16 mouse cellular contexts compared by ENCODE assay signal in the genomic region with DNA sequence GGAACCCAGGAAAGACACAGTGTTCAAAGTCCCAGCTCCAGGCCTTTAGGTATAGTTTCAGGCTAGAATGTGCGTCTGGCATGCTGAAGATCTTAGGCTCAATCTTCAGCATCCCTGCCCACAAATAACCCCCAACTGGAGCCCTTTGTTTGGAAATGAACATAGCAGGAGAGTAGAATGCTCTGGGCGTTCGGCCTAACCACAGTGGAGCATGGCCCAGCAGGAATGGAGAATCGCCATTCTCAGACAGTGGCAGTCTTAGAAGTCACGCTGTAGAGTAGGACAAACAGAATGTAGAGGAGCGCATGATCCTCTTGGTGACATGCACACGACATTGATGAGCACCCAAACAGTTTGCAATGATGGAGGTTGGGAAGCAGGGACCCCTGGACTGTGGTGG. TPM values are rescaled to one million over a fixed set of nuclear protein-coding genes. Genes with fewer than 3 reads are reported as not detected.
"Had no signal": no experiment of that assay in that cellular context is flagged by ENCODE, and none has a peak within 500 bp of the region (broad histone marks: within the 10 kb centered on the region; RNA-seq: fewer than 3 reads in every experiment).

No protein-coding gene starts in this region.

- H3K27ac ChIP-seq: limb, embryonic 13.5 days; liver, embryonic 14.5 days; midbrain, embryonic 13.5 days; neural tube, embryonic 15.5 days; stomach, postnatal 0 days had no signal

- DNase-seq: kidney, postnatal 14 days; lung, adult 18-20 months; thymus, postnatal 4 days had no signal

- H3K4me3 ChIP-seq: limb, embryonic 13.5 days; midbrain, embryonic 13.5 days; myocyte; neural tube, embryonic 15.5 days had no signal

- H3K9ac ChIP-seq: limb, embryonic 13.5 days; liver, embryonic 14.5 days; midbrain, embryonic 13.5 days; neural tube, embryonic 15.5 days had no signal

- H3K36me3 ChIP-seq: limb, embryonic 13.5 days; midbrain, embryonic 13.5 days; neural tube, embryonic 15.5 days had no signal

- ATAC-seq: midbrain, embryonic 13.5 days had no signal

- H3K4me2 ChIP-seq: limb, embryonic 13.5 days; midbrain, embryonic 13.5 days; neural tube, embryonic 15.5 days had no signal

- H3K9me3 ChIP-seq: limb, embryonic 13.5 days; midbrain, embryonic 13.5 days; neural tube, embryonic 15.5 days had no signal

RNA-seq across cellular contexts. Expression of a gene that starts 5.5 kb away (rescaled TPM):
- total RNA-seq: liver, adult 2 months; megakaryocyte-erythroid progenitor cell, adult 5-6 weeks had no signal
- polyA plus RNA-seq: limb, embryonic 13.5 days; liver, adult 2 months; lung, embryonic 16.5 days; myocyte had no signal

RNA-seq across cellular contexts. Expression of a gene that starts 11.2 kb away (rescaled TPM):
- total RNA-seq: liver, adult 2 months; megakaryocyte-erythroid progenitor cell, adult 5-6 weeks had no signal
- polyA plus RNA-seq: liver, adult 2 months had no signal

RNA-seq across cellular contexts. Expression of a gene that starts 22.9 kb away (rescaled TPM):
- total RNA-seq: layer of hippocampus, postnatal 36 days; left cerebral cortex, postnatal 4 days; liver, adult 2 months; megakaryocyte-erythroid progenitor cell, adult 5-6 weeks had no signal
- polyA plus RNA-seq: large intestine, adult 2 months; limb, embryonic 13.5 days; liver, adult 2 months; liver, embryonic 14.5 days; lung, embryonic 16.5 days; midbrain, embryonic 13.5 days; myocyte; neural tube, embryonic 11.5 days; neural tube, embryonic 15.5 days; stomach, postnatal 0 days had no signal

RNA-seq across cellular contexts. Expression of a gene that starts 28.3 kb away (rescaled TPM):
- total RNA-seq: megakaryocyte-erythroid progenitor cell, adult 5-6 weeks had no signal

RNA-seq across cellular contexts. Expression of a gene that starts 59.6 kb away (rescaled TPM):
- total RNA-seq: megakaryocyte-erythroid progenitor cell, adult 5-6 weeks had no signal
- polyA plus RNA-seq: lung, embryonic 16.5 days; myocyte had no signal
